Mouse (Mus musculus): ENCODE results near the gene Col6a1. TPM values are rescaled to one million over a fixed set of nuclear protein-coding genes. Genes with fewer than 3 reads are reported as not detected.

The Col6a1 gene
- polyA plus RNA-seq, 1 experiment from 2014 or later = 34.3 TPM

- Histone ChIP-seq H3K4me3 (replicated peaks) (no peak overlapping the region), H3K4me2 (no peak overlapping the region), H3K9ac (replicated peaks) (no peak overlapping the region), H3K9me3 (replicated peaks) (no peaks in the 10 kb centered on the region), H3K36me3 (no peaks in the 10 kb centered on the region), H3K27me3 (replicated peaks) (no peaks in the 10 kb centered on the region), H3K27ac (replicated peaks) (no peak overlapping the region), H3K4me1 (peaks cover 30% of the 10 kb centered on the region)
- WGBS = 2% methylated on average over 4 of the region's 4 CpGs
- peak; percentile 80; the same call in 1 of the 2 replicates for ATAC-seq (ENCODE audit: low FRiP score)
Measured at GRCm38 (mm10) chr10:76734979-76735378, 9.0 kb upstream of the Col6a1 start.

- 48% methylated on average over 3 of the region's 3 CpGs for WGBS
- peak overlapping the region; percentile 45 for H3K4me2 ChIP-seq
- peak overlapping the region; percentile 64 for H3K27ac ChIP-seq (replicated peaks)
- H3K9me3 ChIP-seq (replicated peaks) = no peaks in the 10 kb centered on the region
- H3K4me3 ChIP-seq (replicated peaks) = 0 out of 2 replicates have a peak overlapping the region, but pooled peaks have one; percentile 10
- no peaks in the 10 kb centered on the region for H3K27me3 ChIP-seq (replicated peaks)
- no peak for ATAC-seq (ENCODE audit: low FRiP score)
- peaks cover 30% of the 10 kb centered on the region for H3K4me1 ChIP-seq
- H3K36me3 ChIP-seq = no peaks in the 10 kb centered on the region
- peak overlapping the region; percentile 36 for H3K9ac ChIP-seq (replicated peaks)
Measured at GRCm38 (mm10) chr10:76733677-76734068, 7.7 kb upstream of the Col6a1 start.

- Histone ChIP-seq H3K27ac (replicated peaks) (peak overlapping the region; percentile 64), H3K27me3 (replicated peaks) (no peaks in the 10 kb centered on the region), H3K36me3 (no peaks in the 10 kb centered on the region), H3K4me1 (peaks cover 30% of the 10 kb centered on the region), H3K9ac (replicated peaks) (peak overlapping the region; percentile 36), H3K4me3 (replicated peaks) (0 out of 2 replicates have a peak overlapping the region, but pooled peaks have one; percentile 10), H3K4me2 (peak overlapping the region; percentile 45), H3K9me3 (replicated peaks) (no peaks in the 10 kb centered on the region)
- WGBS = 17% methylated on average over 17 of the region's 17 CpGs
- ATAC-seq (ENCODE audit: low FRiP score) = peak; percentile 84
Measured at GRCm38 (mm10) chr10:76732881-76733676, 7.1 kb upstream of the Col6a1 start.

- no peak for ATAC-seq (ENCODE audit: low FRiP score)
- 74% methylated on average over 6 of the region's 6 CpGs for WGBS
- H3K4me1 ChIP-seq = peaks cover 30% of the 10 kb centered on the region
- no peaks in the 10 kb centered on the region for H3K27me3 ChIP-seq (replicated peaks)
- no peaks in the 10 kb centered on the region for H3K9me3 ChIP-seq (replicated peaks)
- H3K9ac ChIP-seq (replicated peaks) = no peak overlapping the region
- H3K4me3 ChIP-seq (replicated peaks) = no peak overlapping the region
- H3K36me3 ChIP-seq = no peaks in the 10 kb centered on the region
- H3K4me2 ChIP-seq = no peak overlapping the region
- H3K27ac ChIP-seq (replicated peaks) = peak overlapping the region; percentile 64
Measured at GRCm38 (mm10) chr10:76732391-76732790, 6.4 kb upstream of the Col6a1 start.

GRCm38 (mm10) chr10:76731621-76732239 is 5.8 kb upstream of the Col6a1 start:
- H3K9ac ChIP-seq (replicated peaks) = no peak overlapping the region
- no peak for ATAC-seq (ENCODE audit: low FRiP score)
- no peaks in the 10 kb centered on the region for H3K27me3 ChIP-seq (replicated peaks)
- no peak overlapping the region for H3K4me2 ChIP-seq
- H3K4me3 ChIP-seq (replicated peaks) = no peak overlapping the region
- H3K9me3 ChIP-seq (replicated peaks) = no peaks in the 10 kb centered on the region
- H3K36me3 ChIP-seq = no peaks in the 10 kb centered on the region
- H3K4me1 ChIP-seq = peaks cover 30% of the 10 kb centered on the region
- peak overlapping the region; percentile 64 for H3K27ac ChIP-seq (replicated peaks)
- 66% methylated on average over 20 of the region's 20 CpGs for WGBS

- no peaks in the 10 kb centered on the region for H3K36me3 ChIP-seq
- no peak overlapping the region; the same call in 1 of the 2 replicates for H3K27ac ChIP-seq (replicated peaks)
- no peak overlapping the region for H3K9ac ChIP-seq (replicated peaks)
- no peaks in the 10 kb centered on the region for H3K27me3 ChIP-seq (replicated peaks)
- WGBS = 84% methylated on average over 19 of the region's 19 CpGs
- peaks cover 30% of the 10 kb centered on the region for H3K4me1 ChIP-seq
- no peak overlapping the region for H3K4me2 ChIP-seq
- H3K4me3 ChIP-seq (replicated peaks) = no peak overlapping the region
- H3K9me3 ChIP-seq (replicated peaks) = no peaks in the 10 kb centered on the region
- ATAC-seq (ENCODE audit: low FRiP score) = no peak
Measured at GRCm38 (mm10) chr10:76729631-76730620, 4.0 kb upstream of the Col6a1 start.

- Histone ChIP-seq H3K4me2 (peak overlapping the region; percentile 19; the same call in 1 of the 2 replicates), H3K9me3 (replicated peaks) (no peaks in the 10 kb centered on the region), H3K4me1 (peaks cover 23% of the 10 kb centered on the region), H3K27me3 (replicated peaks) (no peaks in the 10 kb centered on the region), H3K4me3 (replicated peaks) (no peak overlapping the region), H3K36me3 (no peaks in the 10 kb centered on the region), H3K9ac (replicated peaks) (no peak overlapping the region), H3K27ac (replicated peaks) (no peak overlapping the region)
- ATAC-seq (ENCODE audit: low FRiP score) = no peak
- WGBS = 21% methylated on average over 11 of the region's 11 CpGs
Measured at GRCm38 (mm10) chr10:76728369-76728768, 2.4 kb upstream of the Col6a1 start.

- Histone ChIP-seq H3K36me3 (no peaks in the 10 kb centered on the region), H3K4me1 (peaks cover 12% of the 10 kb centered on the region), H3K9ac (replicated peaks) (no peak overlapping the region), H3K9me3 (replicated peaks) (no peaks in the 10 kb centered on the region), H3K27ac (replicated peaks) (no peak overlapping the region), H3K4me3 (replicated peaks) (no peak overlapping the region), H3K27me3 (replicated peaks) (no peaks in the 10 kb centered on the region), H3K4me2 (no peak overlapping the region)
- ATAC-seq (ENCODE audit: low FRiP score) = no peak
- 92% methylated on average over 7 of the region's 7 CpGs for WGBS
Measured at GRCm38 (mm10) chr10:76727301-76727700, 1.3 kb upstream of the Col6a1 start.

GRCm38 (mm10) chr10:76726866-76727265 is 898 bp upstream of the Col6a1 start:
- 96% methylated on average over 4 of the region's 4 CpGs for WGBS
- H3K9ac ChIP-seq (replicated peaks) = no peak overlapping the region
- H3K27me3 ChIP-seq (replicated peaks) = no peaks in the 10 kb centered on the region
- no peak overlapping the region for H3K4me2 ChIP-seq
- H3K27ac ChIP-seq (replicated peaks) = no peak overlapping the region
- no peak for ATAC-seq (ENCODE audit: low FRiP score)
- H3K4me3 ChIP-seq (replicated peaks) = no peak overlapping the region
- H3K36me3 ChIP-seq = no peaks in the 10 kb centered on the region
- no peaks in the 10 kb centered on the region for H3K9me3 ChIP-seq (replicated peaks)
- peaks cover 8% of the 10 kb centered on the region for H3K4me1 ChIP-seq

GRCm38 (mm10) chr10:76725097-76725496 is 871 bp downstream of the Col6a1 start:
- peak overlapping the region; percentile 26 for H3K4me3 ChIP-seq (replicated peaks)

GRCm38 (mm10) chr10:76724231-76724736 is 1.7 kb downstream of the Col6a1 start:
- WGBS = 59% methylated on average over 5 of the region's 5 CpGs
- H3K4me2 ChIP-seq = peak overlapping the region; percentile 38
- ATAC-seq (ENCODE audit: low FRiP score) = no peak

More at GRCm38 (mm10) chr10:76725097-76725496, 871 bp downstream of the Col6a1 start:
- no peak for ATAC-seq (ENCODE audit: low FRiP score)
- Histone ChIP-seq H3K9ac (replicated peaks) (0 out of 2 replicates have a peak overlapping the region, but pooled peaks have one; percentile 23), H3K4me2 (peak overlapping the region; percentile 38), H3K9me3 (replicated peaks) (no peaks in the 10 kb centered on the region), H3K27ac (replicated peaks) (no peak overlapping the region), H3K4me1 (no peaks in the 10 kb centered on the region), H3K27me3 (replicated peaks) (no peaks in the 10 kb centered on the region), H3K36me3 (no peaks in the 10 kb centered on the region)
- WGBS = 89% methylated on average over 2 of the region's 2 CpGs

More at GRCm38 (mm10) chr10:76724231-76724736, 1.7 kb downstream of the Col6a1 start:
- Histone ChIP-seq H3K4me1 (no peaks in the 10 kb centered on the region), H3K4me3 (replicated peaks) (no peak overlapping the region), H3K9me3 (replicated peaks) (no peaks in the 10 kb centered on the region), H3K27me3 (replicated peaks) (no peaks in the 10 kb centered on the region), H3K9ac (replicated peaks) (no peak overlapping the region), H3K36me3 (no peaks in the 10 kb centered on the region), H3K27ac (replicated peaks) (no peak overlapping the region)

Data from neural tube, embryonic 15.5 days (tissue).